Mouse (Mus musculus) hindbrain, embryonic 10.5 days (tissue): ENCODE measurements around the gene Wfdc1. TPM values are rescaled to one million over a fixed set of nuclear protein-coding genes. Genes with fewer than 3 reads are reported as not detected.

ENCODE experiments used
- DNase-seq: peaks from one replicate; pipeline ENCODE4 v3.0.0-alpha.2; 2017; ENCODE audit warnings: low spot score
- H3K27ac ChIP-seq: fragments of 300-500 bp; sonication (generic); 2 replicates; pipeline ENCODE4 v1.5.1; 2016; ENCODE audit warnings: mild to moderate bottlenecking, moderate library complexity
- H3K27me3 ChIP-seq: fragments of 300-500 bp; sonication (generic); 2 replicates; pipeline ENCODE4 v1.6.1; 2016; ENCODE audit warnings: mild to moderate bottlenecking; ENCODE audit not compliant: poor library complexity, insufficient read depth, severe bottlenecking
- H3K36me3 ChIP-seq: fragments of 300-500 bp; sonication (generic); 2 replicates; pipeline ENCODE4 v1.6.1; 2016; ENCODE audit warnings: mild to moderate bottlenecking, moderate library complexity
- H3K4me1 ChIP-seq: fragments of 300-500 bp; sonication (generic); replicated peaks from 2 replicates; pipeline ENCODE4 v1.6.1; 2016; ENCODE audit warnings: mild to moderate bottlenecking
- H3K4me3 ChIP-seq: fragments of 300-500 bp; sonication (generic); 2 replicates; pipeline ENCODE4 v1.5.1; 2016; ENCODE audit warnings: mild to moderate bottlenecking, moderate library complexity
- H3K9me3 ChIP-seq: fragments of 300-500 bp; sonication (generic); 2 replicates; pipeline ENCODE4 v1.6.1; 2016; ENCODE audit warnings: mild to moderate bottlenecking, moderate library complexity
- WGBS: fragments of 180-500 bp; shearing (Covaris S2); methylation state at CpG from one replicate; pipeline ENCODE4 v1.1.7; 2016; 5-methylcytosine and 5-hydroxymethylcytosine counted together
- polyA plus RNA-seq: library from polyadenylated mRNA; unstranded; fragments of >200 nt; fragmentation: Nextera tagmentation; extraction: Ambion mirVana; gene quantifications from 2 replicates; pipeline ENCODE4 v1.2.1, GENCODE M21; 2016

Wfdc1 gene
- polyA plus RNA-seq, 1 experiment from 2014 or later: 9.6 TPM

DNA sequence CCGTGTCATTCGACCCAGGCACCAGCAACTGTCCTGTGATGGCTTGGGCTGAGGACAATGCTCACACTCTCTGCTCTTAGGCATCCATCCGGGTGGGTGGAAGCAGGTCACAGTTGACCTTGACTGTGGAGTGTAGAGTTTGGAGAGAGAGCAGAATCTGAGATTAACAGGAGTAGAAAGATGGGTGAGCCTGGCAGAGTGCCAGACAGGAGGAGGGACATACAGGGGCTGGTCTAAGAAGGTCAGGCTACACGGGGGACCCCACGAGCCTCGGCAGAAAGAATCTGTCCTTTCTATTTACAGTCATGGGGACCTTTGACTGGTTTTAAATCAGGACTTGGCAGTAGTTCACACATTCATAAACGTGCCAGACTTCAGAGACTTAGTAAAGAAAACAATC, 36.8 kb downstream of the Wfdc1 start:
- no peak overlapping the region for H3K27ac ChIP-seq
- 79% methylated on average over 7 of the region's 7 CpGs for WGBS
- H3K27me3 ChIP-seq: peaks cover 51% of the 10 kb centered on the region
- H3K4me1 ChIP-seq: peaks cover 22% of the 10 kb centered on the region
- H3K4me3 ChIP-seq: no peak overlapping the region
- H3K36me3 ChIP-seq: no peaks in the 10 kb centered on the region
- DNase-seq: no peak
- no peaks in the 10 kb centered on the region for H3K9me3 ChIP-seq

DNA sequence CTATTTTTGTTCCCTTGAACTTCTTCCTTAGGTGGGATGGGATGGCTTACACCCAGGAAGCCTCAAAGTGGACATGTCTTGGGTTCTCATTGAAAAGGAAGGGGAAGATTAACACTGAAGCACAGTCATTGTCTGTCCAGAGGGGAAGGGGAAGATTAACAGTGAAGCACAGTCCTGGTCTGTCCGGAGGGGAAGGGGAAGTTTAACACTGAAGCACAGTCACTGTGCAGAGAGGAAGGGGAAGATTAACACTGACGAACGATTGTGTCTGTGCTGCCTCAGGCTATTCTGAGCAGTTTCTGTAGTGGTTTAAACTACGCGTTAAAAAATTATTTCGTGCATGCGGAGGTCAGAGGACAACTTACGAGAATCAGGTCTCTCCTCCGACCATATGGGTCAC, 41.0 kb downstream of the Wfdc1 start:
- Histone ChIP-seq H3K4me1 (peaks cover 17% of the 10 kb centered on the region), H3K9me3 (no peaks in the 10 kb centered on the region), H3K36me3 (no peaks in the 10 kb centered on the region), H3K27me3 (peaks cover 12% of the 10 kb centered on the region), H3K27ac (no peak overlapping the region), H3K4me3 (no peak overlapping the region)
- no peak for DNase-seq
- WGBS: 91% methylated on average over 9 of the region's 9 CpGs

DNA sequence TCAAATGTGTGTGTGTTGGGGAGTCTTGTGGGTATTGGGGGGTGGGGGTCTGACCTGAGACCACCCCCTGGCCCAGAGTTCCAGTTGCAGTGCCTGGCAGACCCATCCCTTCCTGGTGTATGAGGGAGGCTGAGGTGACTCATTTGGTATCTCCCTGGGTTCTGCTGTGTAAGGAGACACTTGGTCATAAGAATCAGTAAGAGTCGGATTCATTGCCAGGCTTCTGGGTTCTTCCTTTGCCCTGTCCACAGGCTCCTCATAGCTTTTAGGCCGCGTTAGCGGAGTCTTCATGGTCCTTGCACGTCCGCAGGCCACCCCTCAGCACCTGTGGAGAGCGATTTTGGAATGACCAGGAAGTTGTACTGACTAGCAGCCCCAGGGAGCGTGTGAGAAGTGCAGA, 42.3 kb downstream of the Wfdc1 start:
- Histone ChIP-seq H3K27me3 (peaks cover 3% of the 10 kb centered on the region; the same call in 1 of the 2 replicates), H3K4me3 (no peak overlapping the region), H3K9me3 (no peaks in the 10 kb centered on the region), H3K27ac (no peak overlapping the region; the same call in 1 of the 2 replicates), H3K4me1 (peaks cover 17% of the 10 kb centered on the region), H3K36me3 (no peaks in the 10 kb centered on the region)
- no peak for DNase-seq
- WGBS: 88% methylated on average over 8 of the region's 8 CpGs

DNA sequence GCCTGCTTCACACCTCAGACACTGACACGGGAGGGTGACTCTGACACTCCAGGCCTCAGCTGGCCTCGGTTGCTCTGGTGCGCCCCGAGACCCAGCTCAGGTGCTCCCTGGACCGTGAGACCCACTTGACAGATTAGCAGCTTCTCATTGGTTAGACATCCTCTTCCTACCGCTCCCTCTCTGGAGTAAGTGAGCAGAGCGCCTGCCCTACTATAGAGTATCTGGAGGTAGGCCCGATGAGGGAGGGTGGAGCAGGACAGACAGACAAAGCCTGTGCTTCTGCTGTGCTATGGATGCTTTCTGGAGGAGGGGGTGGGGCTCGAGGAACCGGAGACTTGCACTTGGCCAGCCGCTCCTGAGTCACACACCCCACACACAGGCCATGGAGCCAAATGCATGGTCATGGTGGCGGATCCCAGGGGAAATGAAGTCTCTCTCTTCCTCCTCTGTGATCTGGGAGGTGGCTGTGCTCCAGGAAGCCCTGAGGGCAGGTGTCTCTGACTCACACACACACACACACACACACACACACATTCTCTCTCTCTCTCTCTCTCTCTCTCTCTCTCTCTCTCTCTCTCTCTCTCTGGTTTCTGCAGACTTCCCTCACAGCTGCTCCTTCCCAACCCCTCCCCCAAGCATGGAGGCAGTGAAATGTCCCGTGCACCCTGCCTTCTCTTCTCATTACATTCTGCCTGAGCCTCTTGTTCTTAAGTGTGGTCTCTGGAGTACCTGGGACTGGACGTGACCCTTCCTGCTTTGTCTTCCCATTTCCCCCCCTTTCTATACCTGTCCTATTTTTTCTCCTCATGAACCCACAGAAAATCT, 42.9 kb downstream of the Wfdc1 start:
- Histone ChIP-seq H3K4me1 (peaks cover 17% of the 10 kb centered on the region), H3K27me3 (peaks cover 3% of the 10 kb centered on the region; the same call in 1 of the 2 replicates), H3K27ac (peak overlapping the region; percentile 57; the same call in 1 of the 2 replicates), H3K4me3 (no peak overlapping the region), H3K9me3 (no peaks in the 10 kb centered on the region), H3K36me3 (no peaks in the 10 kb centered on the region)
- 71% methylated on average over 14 of the region's 14 CpGs for WGBS
- DNase-seq: no peak

GRCm38 (mm10) chr8:119709703-119710093, 43.5 kb downstream of the Wfdc1 start:
- H3K4me3 ChIP-seq: no peak overlapping the region
- DNase-seq: no peak
- peaks cover 3% of the 10 kb centered on the region; the same call in 1 of the 2 replicates for H3K27me3 ChIP-seq
- no peaks in the 10 kb centered on the region for H3K36me3 ChIP-seq
- 82% methylated on average over 11 of the region's 11 CpGs for WGBS
- H3K27ac ChIP-seq: no peak overlapping the region
- H3K4me1 ChIP-seq: peaks cover 17% of the 10 kb centered on the region
- no peaks in the 10 kb centered on the region for H3K9me3 ChIP-seq

- Histone ChIP-seq H3K4me3 (no peak overlapping the region), H3K27me3 (peaks cover 6% of the 10 kb centered on the region; the same call in 1 of the 2 replicates), H3K36me3 (no peaks in the 10 kb centered on the region), H3K9me3 (no peaks in the 10 kb centered on the region), H3K27ac (no peak overlapping the region), H3K4me1 (peaks cover 36% of the 10 kb centered on the region)
- 72% methylated on average over 6 of the region's 6 CpGs for WGBS
- no peak for DNase-seq
These were observed 46.1 kb downstream of the Wfdc1 start for GRCm38 (mm10) chr8:119712226-119712625.

DNA sequence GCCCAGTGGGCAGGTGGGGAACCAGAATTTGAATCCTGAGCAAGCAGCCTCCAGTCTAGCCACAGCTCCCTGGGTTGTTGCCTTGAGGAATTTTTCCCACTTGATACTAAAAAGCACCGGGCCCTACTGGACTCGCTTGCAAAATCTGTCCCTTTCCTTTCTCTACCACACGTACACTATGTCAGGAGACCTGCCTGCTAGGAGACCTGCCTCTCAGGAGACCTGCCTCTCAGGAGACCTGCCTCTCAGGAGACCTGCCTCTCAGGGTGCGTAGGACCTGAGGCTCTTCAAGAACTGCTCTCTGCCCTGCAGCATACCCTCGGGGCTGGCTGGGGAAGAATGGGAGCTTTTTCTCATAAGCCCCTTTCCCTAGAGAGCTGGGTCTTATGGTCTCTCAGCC, 47.3 kb downstream of the Wfdc1 start:
- Histone ChIP-seq H3K4me3 (no peak overlapping the region), H3K9me3 (no peaks in the 10 kb centered on the region), H3K4me1 (peaks cover 39% of the 10 kb centered on the region), H3K27ac (peak overlapping the region; percentile 16; the same call in 1 of the 2 replicates), H3K36me3 (no peaks in the 10 kb centered on the region), H3K27me3 (peaks cover 6% of the 10 kb centered on the region; the same call in 1 of the 2 replicates)
- 81% methylated on average over 5 of the region's 5 CpGs for WGBS
- no peak for DNase-seq

DNA sequence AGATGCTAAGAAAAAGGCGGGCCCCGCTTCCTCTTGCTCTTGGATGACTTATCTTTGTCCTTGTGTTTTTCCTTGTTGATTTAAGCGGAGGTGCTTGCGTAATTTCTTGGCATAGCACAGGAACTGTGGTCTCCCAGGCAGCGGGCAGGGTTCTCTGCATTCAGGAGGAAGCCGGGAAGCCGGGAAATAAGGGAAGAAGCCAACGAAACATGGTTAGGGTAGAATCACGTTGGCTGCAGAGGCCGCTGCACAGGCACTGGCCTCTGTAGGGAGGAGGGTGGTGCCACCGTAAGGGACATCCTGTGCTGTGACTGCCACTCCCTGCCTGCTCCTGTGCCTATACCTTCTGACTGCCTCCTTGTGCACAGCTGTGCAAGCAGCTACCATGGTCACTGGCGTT, 49.1 kb downstream of the Wfdc1 start:
- DNase-seq: no peak
- Histone ChIP-seq H3K4me3 (no peak overlapping the region), H3K27ac (no peak overlapping the region), H3K36me3 (no peaks in the 10 kb centered on the region), H3K9me3 (no peaks in the 10 kb centered on the region), H3K4me1 (peaks cover 27% of the 10 kb centered on the region), H3K27me3 (peaks cover 6% of the 10 kb centered on the region; the same call in 1 of the 2 replicates)
- 80% methylated on average over 12 of the region's 12 CpGs for WGBS

GRCm38 (mm10) chr8:119716730-119717299, 50.6 kb downstream of the Wfdc1 start:
- H3K4me3 ChIP-seq: no peak overlapping the region
- DNase-seq: no peak
- H3K4me1 ChIP-seq: peaks cover 27% of the 10 kb centered on the region
- no peaks in the 10 kb centered on the region for H3K36me3 ChIP-seq
- H3K9me3 ChIP-seq: no peaks in the 10 kb centered on the region
- peaks cover 6% of the 10 kb centered on the region; the same call in 1 of the 2 replicates for H3K27me3 ChIP-seq
- H3K27ac ChIP-seq: no peak overlapping the region

GRCm38 (mm10) chr8:119717765-119718164, 51.6 kb downstream of the Wfdc1 start:
- 61% methylated on average over 9 of the region's 9 CpGs for WGBS
- H3K36me3 ChIP-seq: no peaks in the 10 kb centered on the region
- H3K4me3 ChIP-seq: no peak overlapping the region
- DNase-seq: peak; percentile 33
- no peaks in the 10 kb centered on the region for H3K9me3 ChIP-seq
- H3K27ac ChIP-seq: no peak overlapping the region
- peaks cover 27% of the 10 kb centered on the region for H3K4me1 ChIP-seq
- peaks cover 6% of the 10 kb centered on the region; the same call in 1 of the 2 replicates for H3K27me3 ChIP-seq

- DNase-seq: no peak
- H3K27me3 ChIP-seq: peaks cover 6% of the 10 kb centered on the region; the same call in 1 of the 2 replicates
- 72% methylated on average over 12 of the region's 12 CpGs for WGBS
- H3K36me3 ChIP-seq: no peaks in the 10 kb centered on the region
- H3K4me3 ChIP-seq: no peak overlapping the region
- H3K9me3 ChIP-seq: no peaks in the 10 kb centered on the region
- peaks cover 27% of the 10 kb centered on the region for H3K4me1 ChIP-seq
- H3K27ac ChIP-seq: no peak overlapping the region
These were observed 52.9 kb downstream of the Wfdc1 start for GRCm38 (mm10) chr8:119719011-119719501.

DNA sequence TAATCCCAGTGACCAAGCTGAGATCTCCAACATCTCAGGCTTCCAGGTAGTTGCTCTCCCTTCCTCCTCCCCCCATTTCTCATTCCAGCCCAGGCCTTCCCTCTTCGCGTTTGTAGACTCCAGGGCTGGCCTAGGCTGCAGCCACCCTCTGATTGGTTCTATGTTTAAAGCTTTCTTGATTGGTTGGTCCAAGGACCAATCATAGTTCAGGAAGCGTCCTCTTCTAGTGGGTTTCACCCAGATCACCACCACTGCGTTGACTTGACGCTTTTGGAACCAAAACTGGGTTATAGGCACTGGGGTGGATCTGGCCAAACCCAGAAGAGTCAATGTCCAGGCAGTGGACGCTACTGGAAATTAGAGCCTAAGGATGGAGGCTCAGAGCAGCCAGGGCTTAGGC, 56.2 kb downstream of the Wfdc1 start:
- 60% methylated on average over 6 of the region's 6 CpGs for WGBS
- Histone ChIP-seq H3K36me3 (no peaks in the 10 kb centered on the region), H3K9me3 (no peaks in the 10 kb centered on the region), H3K27me3 (peaks cover 3% of the 10 kb centered on the region; the same call in 1 of the 2 replicates), H3K4me3 (no peak overlapping the region), H3K27ac (no peak overlapping the region), H3K4me1 (peaks cover 9% of the 10 kb centered on the region; the same call in 1 of the 2 replicates)
- DNase-seq: no peak

DNA sequence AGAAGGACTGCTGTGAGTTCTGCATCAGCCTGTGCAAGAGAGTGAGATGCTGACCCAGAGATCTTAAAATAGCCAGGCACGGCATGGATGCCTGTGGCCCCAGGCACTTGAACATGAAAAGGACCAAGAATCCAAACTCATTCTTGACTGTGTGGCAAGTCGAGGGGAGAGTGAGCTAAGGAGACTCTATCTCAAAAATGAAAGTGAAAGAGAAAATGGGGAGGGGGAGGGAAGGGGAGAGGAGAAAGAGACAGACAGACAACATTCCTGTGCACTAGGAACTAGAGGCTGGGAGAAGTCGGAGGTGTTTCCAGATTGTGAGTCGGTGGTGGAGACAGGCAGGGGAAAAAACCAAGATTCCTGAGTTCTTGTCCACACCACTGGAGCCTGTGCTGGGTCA, 57.5 kb downstream of the Wfdc1 start:
- no peaks in the 10 kb centered on the region for H3K9me3 ChIP-seq
- peaks cover 3% of the 10 kb centered on the region; the same call in 1 of the 2 replicates for H3K27me3 ChIP-seq
- no peaks in the 10 kb centered on the region for H3K36me3 ChIP-seq
- 0 out of 2 replicates have a peak, but pooled peaks cover 6% of the 10 kb centered on the region for H3K4me1 ChIP-seq
- H3K27ac ChIP-seq: no peak overlapping the region
- WGBS: 74% methylated on average over 4 of the region's 4 CpGs
- H3K4me3 ChIP-seq: no peak overlapping the region
- DNase-seq: no peak
